Comparison of ENCODE assay signal across 8 mouse cellular contexts in genomic region chr8:87938351-87939232, GRCm38 (mm10). TPM values are rescaled to one million over a fixed set of nuclear protein-coding genes. Genes with fewer than 3 reads are reported as not detected.
DNase-seq lines count a peak whose midpoint lies in the region; ATAC-seq and TF ChIP-seq lines count a peak whose summit lies in the region.

No protein-coding gene starts in this region.

- H3K36me3 ChIP-seq in intestine, embryonic 14.5 days (ENCODE audit: control insufficient read depth, insufficient read depth, low read length): no peaks in the 10 kb centered on the region
- H3K36me3 ChIP-seq in liver, embryonic 12.5 days: no peaks in the 10 kb centered on the region
- no peaks in the 10 kb centered on the region for H3K36me3 ChIP-seq in neural tube, embryonic 14.5 days (ENCODE audit: control insufficient read depth, insufficient read depth, low read length)

- H3K4me1 ChIP-seq in cortical plate, adult 2 months (ENCODE audit: control insufficient read depth, insufficient read depth, low read length): peaks cover 5% of the 10 kb centered on the region
- peaks cover 37% of the 10 kb centered on the region for H3K4me1 ChIP-seq in intestine, embryonic 14.5 days (replicated peaks; ENCODE audit: control insufficient read depth, insufficient read depth, low read length)
- peaks cover 12% of the 10 kb centered on the region for H3K4me1 ChIP-seq in liver, embryonic 12.5 days
- H3K4me1 ChIP-seq in neural tube, embryonic 14.5 days (ENCODE audit: control insufficient read depth, insufficient read depth, low read length): peaks cover 47% of the 10 kb centered on the region

- H3K27ac ChIP-seq in cortical plate, adult 2 months (ENCODE audit: insufficient read depth, low read length): peak overlapping the region; percentile 81; the same call in 1 of the 2 replicates
- peak overlapping the region; percentile 83 for H3K27ac ChIP-seq in intestine, embryonic 14.5 days (ENCODE audit: low read depth)
- no peak overlapping the region; the same call in 1 of the 2 replicates for H3K27ac ChIP-seq in liver, embryonic 12.5 days
- H3K27ac ChIP-seq in neural tube, embryonic 14.5 days (ENCODE audit: low read depth, low read length): peak overlapping the region; percentile 65

- 0 out of 2 replicates have a peak, but pooled peaks have one; percentile 27 for TF ChIP-seq POLR2A in cortical plate, adult 2 months (IDR thresholded peaks at IDR 0.05; ENCODE audit: extremely low read depth, insufficient read depth, low read length)

- no peaks in the 10 kb centered on the region for H3K9me3 ChIP-seq in intestine, embryonic 14.5 days (ENCODE audit: control insufficient read depth, low read length)
- no peaks in the 10 kb centered on the region for H3K9me3 ChIP-seq in liver, embryonic 12.5 days (replicated peaks)
- H3K9me3 ChIP-seq in neural tube, embryonic 14.5 days (ENCODE audit: control insufficient read depth, low read length): no peaks in the 10 kb centered on the region

- no peaks in the 10 kb centered on the region for H3K27me3 ChIP-seq in intestine, embryonic 14.5 days (replicated peaks; ENCODE audit: control insufficient read depth, insufficient read depth, low read length)
- peaks cover 16% of the 10 kb centered on the region for H3K27me3 ChIP-seq in liver, embryonic 12.5 days (replicated peaks)
- no peaks in the 10 kb centered on the region for H3K27me3 ChIP-seq in neural tube, embryonic 14.5 days (ENCODE audit: control insufficient read depth, insufficient read depth, low read length)

- no peak for TF ChIP-seq CTCF in cortical plate, adult 2 months (IDR thresholded peaks at IDR 0.05; ENCODE audit: extremely low read depth, insufficient read depth, low read length)

- peak overlapping the region; percentile 61 for H3K4me2 ChIP-seq in intestine, embryonic 14.5 days (ENCODE audit: low read length)
- H3K4me2 ChIP-seq in liver, embryonic 12.5 days: peak overlapping the region; percentile 33
- H3K4me2 ChIP-seq in neural tube, embryonic 14.5 days (ENCODE audit: low read depth, low read length): peak overlapping the region; percentile 33; the same call in 1 of the 2 replicates

- DNase-seq in cerebellum, adult 9-10 months: no peak
- DNase-seq in gastrocnemius, postnatal 10 days: peak; percentile 75
- DNase-seq in intestine, embryonic 14.5 days (ENCODE audit: low spot score): peak; percentile 79
- no peak for DNase-seq in spleen, adult 12 weeks (ENCODE audit: low spot score)

- H3K9ac ChIP-seq in intestine, embryonic 14.5 days (ENCODE audit: low read length): peak overlapping the region; percentile 18
- no peak overlapping the region for H3K9ac ChIP-seq in liver, embryonic 12.5 days
- peak overlapping the region; percentile 39 for H3K9ac ChIP-seq in neural tube, embryonic 14.5 days (replicated peaks; ENCODE audit: low read depth, low read length)

- WGBS in intestine, embryonic 14.5 days: 4% methylated on average over 20 of the region's 20 CpGs
- 6% methylated on average over 20 of the region's 20 CpGs for WGBS in liver, embryonic 12.5 days (ENCODE audit: insufficient replicate concordance)
- 3% methylated on average over 19 of the region's 20 CpGs for WGBS in neural tube, embryonic 14.5 days

- ATAC-seq in cerebellum, adult (ENCODE audit: insufficient number of reproducible peaks, low FRiP score, low TSS enrichment): peak; percentile 45; the same call in 1 of the 2 replicates
- ATAC-seq in intestine, embryonic 14.5 days (replicated peaks; ENCODE audit: low FRiP score, low TSS enrichment, low read depth): peak; percentile 88
- ATAC-seq in liver, embryonic 12.5 days: peak; percentile 27; the same call in 1 of the 2 replicates
- peak; percentile 83 for ATAC-seq in neural tube, embryonic 14.5 days (ENCODE audit: low read depth)

- no peak overlapping the region for H3K4me3 ChIP-seq in cortical plate, adult 2 months (ENCODE audit: insufficient read depth, low read length)
- H3K4me3 ChIP-seq in intestine, embryonic 14.5 days (ENCODE audit: low read depth, low read length): peak overlapping the region; percentile 25
- H3K4me3 ChIP-seq in liver, embryonic 12.5 days: no peak overlapping the region
- no peak overlapping the region for H3K4me3 ChIP-seq in neural tube, embryonic 14.5 days (ENCODE audit: low read depth, low read length)

RNA-seq across cellular contexts. Expression of gene Zfp423, which starts 20.8 kb away (rescaled TPM):
- polyA plus RNA-seq in cortical plate, adult 2 months (2012; rRNA removed): 13.8 and 15.1 TPM in 2 replicates
- total RNA-seq in gastrocnemius, postnatal 10 days (2021): 10 to 100 TPM; 20.7 to 23.5 TPM
- polyA plus RNA-seq in intestine, embryonic 14.5 days (2014; fragmentation: Nextera tagmentation; extraction: Ambion mirVana): 8.7 and 10.5 TPM in 2 replicates
- 2.1 and 2.5 TPM in 2 replicates for polyA plus RNA-seq in liver, embryonic 12.5 days (2016; fragmentation: Nextera tagmentation; extraction: Ambion mirVana)
- polyA plus RNA-seq in neural tube, embryonic 14.5 days (2014; fragmentation: Nextera tagmentation; extraction: Ambion mirVana): 35.0 and 43.6 TPM in 2 replicates

Comparison
In these comparisons a context has a peak if more than half of its experiments do, and no peak if none do; other contexts are left out.
1. ATAC-seq: peak in every context shown above with its lines; median percentile 88 in intestine, embryonic 14.5 days; 83 in neural tube, embryonic 14.5 days; 45 in cerebellum, adult; 27 in liver, embryonic 12.5 days.
2. DNase-seq: peak in gastrocnemius, postnatal 10 days (single experiment) and intestine, embryonic 14.5 days (single experiment); none in cerebellum, adult 9-10 months (single experiment) and spleen, adult 12 weeks (single experiment).
3. Peak in every context shown above with its lines, with median percentiles within 50 percentile points of each other: H3K4me2 ChIP-seq.